Mouse (Mus musculus) forebrain, postnatal 0 days (tissue): ENCODE measurements at regions not wholly inside any gene's neighbourhood (a gene's known extent, or its start where the extent isn't known, plus 50 kb on each side); places are given as distances from the start of the nearest gene placed in this dataset.

Experiments
- ATAC-seq: fragments of 200-750 bp; cut with Nextera tagmentation; 2 replicates; pipeline ENCODE4 v1.8.0; 2017; ENCODE audit warnings: mild to moderate bottlenecking, moderate library complexity
- DNase-seq: peaks from one replicate; pipeline ENCODE4 v3.0.0-alpha.2; 2015
- H3K27ac ChIP-seq: fragments of 300-500 bp; sonication (generic); 2 replicates; pipeline ENCODE4 v1.5.1; 2014; ENCODE audit warnings: low read depth, mild to moderate bottlenecking, antibody characterized with exemption, low read length, moderate library complexity, mixed read lengths
- H3K27me3 ChIP-seq: fragments of 300-500 bp; sonication (generic); 2 replicates; pipeline ENCODE4 v1.6.1; 2014; ENCODE audit warnings: mild to moderate bottlenecking, low read length, mixed read lengths; ENCODE audit not compliant: insufficient read depth
- H3K36me3 ChIP-seq: fragments of 300-500 bp; sonication (generic); 2 replicates; pipeline ENCODE4 v1.6.1; 2014; ENCODE audit warnings: mild to moderate bottlenecking, moderate library complexity; ENCODE audit not compliant: insufficient read depth
- H3K4me1 ChIP-seq: fragments of 300-500 bp; sonication (generic); 2 replicates; pipeline ENCODE4 v1.6.1; 2014; ENCODE audit warnings: antibody characterized with exemption; ENCODE audit not compliant: insufficient read depth
- H3K4me2 ChIP-seq: fragments of 300-500 bp; sonication (generic); 2 replicates; pipeline ENCODE4 v1.6.1; 2014; ENCODE audit warnings: low read depth, mild to moderate bottlenecking, moderate library complexity
- H3K4me3 ChIP-seq: fragments of 300-500 bp; sonication (generic); 2 replicates; pipeline ENCODE4 v1.5.1; 2014; ENCODE audit warnings: low read depth, low read length, mixed read lengths
- H3K9ac ChIP-seq: fragments of 300-500 bp; sonication (generic); 2 replicates; pipeline ENCODE4 v1.6.1; 2014; ENCODE audit warnings: mild to moderate bottlenecking
- H3K9me3 ChIP-seq: fragments of 300-500 bp; sonication (generic); 2 replicates; pipeline ENCODE4 v1.6.1; 2016; ENCODE audit warnings: low read length
- CTCF ChIP-seq: sonication (generic); IDR thresholded peaks from 2 replicates; pipeline ENCODE4 v1.5.1; 2016; ENCODE audit warnings: antibody characterized with exemption, control low read depth, low read depth
- WGBS: fragments of 180-500 bp; shearing (Covaris S2); extraction: QIAGEN DNeasy Blood & Tissue Kit; methylation state at CpG from one replicate; pipeline ENCODE4 v1.1.7; 2014; 5-methylcytosine and 5-hydroxymethylcytosine counted together

DNA sequence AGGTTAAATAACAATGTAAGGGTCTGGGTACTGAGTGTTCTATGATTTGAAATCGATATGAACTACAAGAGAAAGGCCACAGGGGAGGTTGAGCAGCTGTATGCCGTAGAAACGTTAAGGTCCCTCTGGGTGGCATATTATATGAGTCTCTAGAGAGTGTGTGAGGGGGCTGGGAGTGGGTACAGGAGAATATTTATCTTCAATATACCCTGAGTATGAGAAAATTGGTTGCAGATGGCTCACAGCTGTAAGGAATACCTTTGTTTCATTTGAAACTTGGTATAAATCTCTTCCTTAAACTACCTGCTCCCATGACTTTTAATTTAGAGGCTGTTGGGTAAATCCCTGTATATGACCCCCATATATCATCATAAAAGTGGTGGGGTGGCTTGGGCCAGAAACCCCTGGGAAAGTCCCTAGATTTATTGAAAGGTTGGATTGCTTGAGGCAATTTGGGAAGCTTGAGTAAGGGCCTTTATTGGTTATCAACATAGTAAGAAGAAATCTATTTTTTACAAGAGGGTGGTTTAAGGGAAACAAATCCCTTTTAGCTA, 128.7 kb upstream of the Prkg2 start:
- H3K9me3 ChIP-seq: no peaks in the 10 kb centered on the region
- H3K4me2 ChIP-seq: no peak overlapping the region
- no peaks in the 10 kb centered on the region for H3K4me1 ChIP-seq
- H3K27me3 ChIP-seq: no peaks in the 10 kb centered on the region
- no peak overlapping the region for H3K9ac ChIP-seq
- no peak overlapping the region for H3K4me3 ChIP-seq
- H3K36me3 ChIP-seq: no peaks in the 10 kb centered on the region
- 77% methylated on average over 3 of the region's 3 CpGs for WGBS
- ATAC-seq (no peak), DNase-seq (no peak)
- H3K27ac ChIP-seq: no peak overlapping the region
- TF ChIP-seq CTCF: no peak

DNA sequence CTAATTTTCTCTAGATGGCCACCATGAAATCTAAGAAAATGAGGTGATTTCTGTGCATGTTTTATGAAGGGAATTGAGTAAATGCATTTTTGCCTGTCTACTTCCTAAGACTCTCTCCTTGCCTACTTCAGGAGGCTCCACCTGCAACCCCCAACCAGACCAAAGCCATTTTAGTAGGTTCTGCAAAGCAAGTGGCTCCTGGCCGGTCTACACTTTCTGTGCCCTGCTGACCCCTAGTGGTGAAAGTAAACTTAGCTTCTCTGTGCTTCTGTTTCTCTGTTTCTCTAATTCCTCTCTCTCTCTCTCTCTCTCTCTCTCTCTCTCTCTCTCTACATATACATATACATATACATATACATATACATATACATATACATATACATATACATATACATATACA, 120.8 kb upstream of the Prkg2 start:
- DNase-seq (peak; percentile 83), ATAC-seq (peak; percentile 55; the same call in 1 of the 2 replicates)
- Histone ChIP-seq H3K4me1 (no peaks in the 10 kb centered on the region), H3K27me3 (no peaks in the 10 kb centered on the region), H3K4me2 (no peak overlapping the region), H3K36me3 (no peaks in the 10 kb centered on the region), H3K9ac (no peak overlapping the region), H3K4me3 (no peak overlapping the region), H3K27ac (no peak overlapping the region), H3K9me3 (no peaks in the 10 kb centered on the region)
- peak; percentile 85 for TF ChIP-seq CTCF
- 10% methylated on average over 1 of the region's 1 CpGs for WGBS

DNA sequence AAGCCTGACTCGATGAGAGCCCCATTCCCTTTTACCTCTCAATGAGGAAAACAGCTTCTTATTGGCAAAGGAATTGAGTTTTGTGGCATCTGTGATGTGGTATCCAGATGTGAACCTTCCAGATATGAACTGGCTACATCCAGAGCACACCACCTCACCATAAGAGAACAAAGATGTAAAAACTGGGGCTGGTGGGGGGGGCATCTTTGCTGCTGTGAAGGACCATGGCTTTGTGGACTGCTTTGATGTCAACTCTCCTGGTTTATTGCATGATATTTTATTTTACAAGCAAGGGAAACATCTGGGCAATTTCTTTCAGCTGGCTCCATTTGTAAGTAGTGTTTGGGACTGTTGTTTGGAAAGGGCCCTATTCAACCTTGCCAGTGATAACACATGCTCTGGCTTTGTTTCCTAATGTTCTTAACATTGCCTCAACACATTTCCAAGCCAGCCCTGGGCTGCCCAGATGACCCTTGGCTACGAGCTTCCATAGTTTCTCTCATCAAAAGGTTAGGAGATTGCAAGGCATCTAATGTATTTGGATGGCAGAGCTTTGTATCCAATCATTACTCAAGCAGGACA, 116.2 kb upstream of the Prkg2 start:
- no peak for DNase-seq
- no peaks in the 10 kb centered on the region for H3K27me3 ChIP-seq
- ATAC-seq: no peak
- H3K27ac ChIP-seq: no peak overlapping the region
- H3K9me3 ChIP-seq: no peaks in the 10 kb centered on the region
- H3K4me2 ChIP-seq: no peak overlapping the region
- H3K9ac ChIP-seq: no peak overlapping the region
- TF ChIP-seq CTCF: no peak
- no peak overlapping the region for H3K4me3 ChIP-seq
- no peaks in the 10 kb centered on the region for H3K36me3 ChIP-seq
- H3K4me1 ChIP-seq: no peaks in the 10 kb centered on the region
- 80% methylated on average over 2 of the region's 2 CpGs for WGBS

DNA sequence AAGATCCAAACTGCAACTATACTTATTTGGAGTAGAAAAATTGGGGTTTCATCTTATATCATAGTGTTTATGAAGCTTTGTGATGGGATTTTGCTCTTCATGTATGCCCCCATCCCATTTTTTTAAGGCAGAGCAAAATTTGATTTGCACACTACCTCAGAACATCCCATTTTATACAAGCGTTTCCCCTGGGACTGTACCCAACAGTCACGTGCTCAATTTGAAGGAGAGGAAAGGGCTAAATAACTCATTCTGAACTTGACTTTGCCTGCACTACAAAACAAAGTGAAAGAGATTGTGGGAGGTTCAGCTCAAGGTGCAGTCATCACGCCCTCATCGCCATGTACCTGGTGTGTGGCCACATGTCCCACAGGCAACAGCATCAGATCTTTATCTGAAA, 115.1 kb upstream of the Prkg2 start:
- WGBS: 95% methylated on average over 4 of the region's 4 CpGs

DNA sequence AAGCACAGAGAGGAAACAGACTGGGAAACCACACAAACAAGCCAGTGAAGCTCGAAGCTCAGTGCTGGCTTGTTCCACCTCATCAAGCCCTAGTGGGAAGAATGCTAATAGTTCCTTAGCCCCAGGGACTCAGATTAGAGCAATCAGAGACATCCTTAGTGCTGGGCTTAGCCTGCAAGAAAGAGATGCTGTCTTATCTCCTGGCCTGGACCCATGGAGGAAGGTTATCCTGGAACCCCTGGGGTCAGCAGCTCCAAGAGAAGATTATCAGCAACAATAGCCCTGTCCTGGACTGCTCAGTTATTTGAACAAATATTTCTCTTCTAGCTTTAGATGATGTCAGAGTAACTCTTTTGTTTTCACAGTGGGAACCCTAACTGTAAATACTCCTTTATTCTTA, 112.8 kb upstream of the Prkg2 start:
- Histone ChIP-seq H3K27ac (no peak overlapping the region), H3K9me3 (no peaks in the 10 kb centered on the region), H3K4me3 (no peak overlapping the region), H3K4me1 (no peaks in the 10 kb centered on the region), H3K9ac (no peak overlapping the region), H3K4me2 (no peak overlapping the region), H3K36me3 (no peaks in the 10 kb centered on the region), H3K27me3 (no peaks in the 10 kb centered on the region)
- ATAC-seq (no peak), DNase-seq (no peak)
- WGBS: 11% methylated on average over 1 of the region's 1 CpGs
- no peak for TF ChIP-seq CTCF

More for the DNA sequence above, 115.1 kb upstream of the Prkg2 start:
- no peak for ATAC-seq
- no peaks in the 10 kb centered on the region for H3K36me3 ChIP-seq
- no peak overlapping the region for H3K9ac ChIP-seq
- no peak overlapping the region for H3K4me2 ChIP-seq
- no peaks in the 10 kb centered on the region for H3K9me3 ChIP-seq
- DNase-seq: no peak
- TF ChIP-seq CTCF: no peak
- H3K4me3 ChIP-seq: no peak overlapping the region
- no peaks in the 10 kb centered on the region for H3K27me3 ChIP-seq
- H3K4me1 ChIP-seq: no peaks in the 10 kb centered on the region
- H3K27ac ChIP-seq: no peak overlapping the region

DNA sequence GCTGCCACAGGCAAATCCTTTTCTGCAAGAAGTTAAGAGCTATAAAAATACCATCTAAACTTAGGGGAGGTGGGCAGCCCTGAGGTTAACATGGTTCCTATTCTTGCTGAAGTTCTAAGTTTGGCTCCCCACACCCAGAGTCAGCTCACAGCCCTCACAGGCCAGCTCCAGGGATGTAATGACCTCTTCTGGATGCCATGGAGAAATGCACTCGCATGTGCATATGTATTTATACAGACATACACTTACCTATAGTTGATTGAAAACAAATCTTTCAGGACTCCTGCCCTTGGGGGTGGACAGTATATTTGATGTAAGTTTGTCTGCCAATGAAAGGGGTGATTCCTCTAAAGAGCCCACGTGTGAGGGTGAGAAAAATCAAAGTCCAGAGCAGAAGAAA, 95.5 kb upstream of the Prkg2 start:
- H3K4me2 ChIP-seq: no peak overlapping the region
- no peaks in the 10 kb centered on the region for H3K27me3 ChIP-seq
- no peaks in the 10 kb centered on the region for H3K36me3 ChIP-seq
- no peaks in the 10 kb centered on the region for H3K9me3 ChIP-seq
- DNase-seq (no peak), ATAC-seq (no peak)
- WGBS: 77% methylated on average over 2 of the region's 2 CpGs
- no peak overlapping the region for H3K9ac ChIP-seq
- H3K27ac ChIP-seq: no peak overlapping the region
- H3K4me1 ChIP-seq: no peaks in the 10 kb centered on the region
- H3K4me3 ChIP-seq: no peak overlapping the region
- no peak for TF ChIP-seq CTCF

DNA sequence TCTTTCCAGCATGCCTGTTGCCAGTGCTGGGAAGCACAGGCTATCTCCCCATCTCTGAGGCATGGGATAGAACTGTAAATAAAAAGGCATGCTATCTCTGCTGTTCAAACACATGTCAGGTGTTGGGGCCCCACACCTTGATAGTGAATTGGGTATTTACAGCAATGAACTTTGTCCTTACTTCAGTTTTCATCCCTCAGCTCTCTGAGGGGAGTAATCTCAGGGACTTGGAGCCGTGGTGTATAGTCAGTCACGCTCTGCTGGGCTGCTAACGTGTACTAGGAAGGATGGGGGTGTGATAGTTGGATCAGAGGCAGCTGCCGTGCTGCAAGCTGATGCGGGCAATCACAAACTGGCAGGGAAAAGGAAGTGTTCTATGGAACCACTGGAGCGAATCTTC, 91.5 kb upstream of the Prkg2 start:
- ATAC-seq: peak; percentile 29; the same call in 1 of the 2 replicates
- Histone ChIP-seq H3K9ac (no peak overlapping the region), H3K36me3 (no peaks in the 10 kb centered on the region), H3K4me3 (no peak overlapping the region), H3K27me3 (no peaks in the 10 kb centered on the region), H3K4me1 (no peaks in the 10 kb centered on the region), H3K4me2 (no peak overlapping the region), H3K9me3 (no peaks in the 10 kb centered on the region), H3K27ac (no peak overlapping the region)
- DNase-seq: no peak
- TF ChIP-seq CTCF: no peak
- WGBS: 23% methylated on average over 6 of the region's 6 CpGs

DNA sequence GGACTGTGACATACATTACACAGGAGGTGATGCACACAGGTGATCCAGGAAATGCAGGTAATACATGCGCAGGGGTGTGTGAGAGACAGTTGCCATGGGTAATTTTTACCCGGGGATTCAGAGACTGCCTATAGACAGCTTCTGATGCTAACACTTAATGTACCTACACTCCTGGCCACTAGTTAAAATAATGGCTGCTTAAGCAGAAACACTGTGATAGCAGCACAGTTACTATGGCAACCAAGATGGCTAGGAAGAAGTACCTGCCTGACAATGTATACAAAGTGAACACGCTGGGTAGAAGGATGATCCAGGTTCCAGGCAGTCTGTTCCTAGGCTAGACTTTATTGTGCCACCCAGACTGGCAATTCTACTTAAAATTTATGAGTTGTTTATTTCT, 88.3 kb upstream of the Prkg2 start:
- DNase-seq: peak; percentile 7
- ATAC-seq: peak; percentile 36; the same call in 1 of the 2 replicates
- no peaks in the 10 kb centered on the region for H3K27me3 ChIP-seq
- H3K4me3 ChIP-seq: no peak overlapping the region
- no peak overlapping the region for H3K4me2 ChIP-seq
- H3K27ac ChIP-seq: no peak overlapping the region
- 72% methylated on average over 3 of the region's 3 CpGs for WGBS
- H3K9me3 ChIP-seq: no peaks in the 10 kb centered on the region
- H3K36me3 ChIP-seq: no peaks in the 10 kb centered on the region
- no peaks in the 10 kb centered on the region for H3K4me1 ChIP-seq
- no peak overlapping the region for H3K9ac ChIP-seq
- TF ChIP-seq CTCF: no peak
